29 mouse cellular contexts compared by ENCODE assay signal in the genomic region with DNA sequence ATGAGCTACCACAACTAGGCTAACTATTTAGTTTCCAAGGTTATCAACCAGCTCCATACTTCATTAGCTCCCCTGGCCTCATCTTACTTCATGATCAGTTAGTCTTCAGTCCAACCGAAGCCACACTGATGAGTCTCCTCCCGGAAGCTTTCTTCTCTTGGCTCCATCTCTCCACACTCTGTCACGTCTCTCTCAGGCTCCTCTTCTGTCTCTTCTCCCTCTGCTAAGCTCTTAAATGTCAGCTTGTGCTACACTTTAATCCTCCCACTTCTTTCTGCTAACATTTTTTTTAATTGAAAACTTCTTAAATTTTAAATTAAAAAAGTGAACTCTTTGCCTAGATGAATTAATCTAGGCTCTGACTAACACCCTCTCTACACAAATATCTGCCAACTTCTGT. TPM values are rescaled to one million over a fixed set of nuclear protein-coding genes. Genes with fewer than 3 reads are reported as not detected.
DNase-seq lines count a peak whose midpoint lies in the region; ATAC-seq and TF ChIP-seq lines count a peak whose summit lies in the region.
"Had no signal": no experiment of that assay in that cellular context is flagged by ENCODE, and none has a peak within 500 bp of the region (broad histone marks: within the 10 kb centered on the region; RNA-seq: fewer than 3 reads in every experiment).

No protein-coding gene starts in this region.

- intact Hi-C loops in left cerebral cortex, adult 2 months (cut with DNase I): loop anchor here (1.0 to 2.0 kb wide), 2 partner anchors 31 to 79 kb away; no protein-coding TSS in a partner anchor
- intact Hi-C loops in left cerebral cortex, postnatal 36 days (cut with DNase I): loop anchor here (10.0 kb wide), 1 partner anchor 77 kb away; no protein-coding TSS in a partner anchor

- no peak for DNase-seq in frontal cortex, postnatal 36 days (ENCODE audit: low spot score in 2 of 2)
- DNase-seq in left cerebral cortex, adult 2 months (ENCODE audit: extremely low spot score in 1 of 2, low spot score in 2 of 2): no peak
- no peak for DNase-seq in left cerebral cortex, postnatal 36 days (ENCODE audit: low spot score in 2 of 2)
- peak; percentile 82 for DNase-seq in brain, adult 2 months (ENCODE audit: low read depth, low spot score)
- peak; percentile 79 for DNase-seq in telencephalon, adult 2 months (ENCODE audit: low read depth, low spot score)
- DNase-seq in thymus, adult 2 months: no peak
- DNase-seq: adrenal gland, adult 8-10 months; adrenal gland, postnatal 14 days; adrenal gland, postnatal 36 days; B cell, adult 2 months; cerebellum, adult 11-12 months; cerebellum, adult 2 months; cerebellum, adult 9-10 months; cerebellum, postnatal 10 days; cerebellum, postnatal 25 days; embryo, embryonic 11 days had no signal

- no peak overlapping the region for H3K4me3 ChIP-seq in left cerebral cortex, adult 2 months
- H3K4me3 ChIP-seq in thymus, adult 2 months (ENCODE audit: control insufficient read depth, insufficient read depth, low read length): no peak overlapping the region
- H3K4me3 ChIP-seq: embryonic facial prominence, embryonic 13.5 days; embryonic facial prominence, embryonic 15.5 days; erythroblast, embryonic 14.5 days; forebrain, embryonic 10.5 days; forebrain, embryonic 12.5 days had no signal

- ATAC-seq in frontal cortex, adult (ENCODE audit: low TSS enrichment): peak; percentile 72
- ATAC-seq: activated CD4-positive, CD25-positive, alpha-beta regulatory T cell, adult 4 months; CD4-positive, CD25-positive, alpha-beta regulatory T cell, adult 4 months; forebrain, embryonic 14.5 days; forebrain, embryonic 16.5 days; Patski had no signal

- no peak for TF ChIP-seq POLR2A in thymus, adult 2 months (IDR thresholded peaks at IDR 0.05; ENCODE audit: control insufficient read depth, extremely low read depth, insufficient read depth, low read length, poor library complexity)

- TF ChIP-seq CTCF in left cerebral cortex, adult 2 months (IDR thresholded peaks at IDR 0.05): no peak
- TF ChIP-seq CTCF in thymus, adult 2 months (IDR thresholded peaks at IDR 0.05; ENCODE audit: borderline replicate concordance, control insufficient read depth, extremely low read depth, insufficient read depth, low read length, poor library complexity): no peak

- H3K27ac ChIP-seq in left cerebral cortex, adult 2 months: peak overlapping the region; percentile 74
- H3K27ac ChIP-seq in thymus, adult 2 months (ENCODE audit: control insufficient read depth, insufficient read depth, low read length): no peak overlapping the region
- H3K27ac ChIP-seq: embryonic facial prominence, embryonic 13.5 days; embryonic facial prominence, embryonic 15.5 days; forebrain, embryonic 10.5 days; forebrain, embryonic 12.5 days had no signal

- 93% methylated on average over 3 of the region's 3 CpGs for WGBS in thymus, adult 2 months

- peaks cover 7% of the 10 kb centered on the region for H3K4me1 ChIP-seq in thymus, adult 2 months (replicated peaks; ENCODE audit: control insufficient read depth, insufficient read depth, low read length)
- H3K4me1 ChIP-seq: embryonic facial prominence, embryonic 15.5 days had no signal

- no peaks in the 10 kb centered on the region for H3K27me3 ChIP-seq in thymus, adult 2 months (ENCODE audit: control insufficient read depth, insufficient read depth, low read length)
- H3K27me3 ChIP-seq: CH12.LX; embryonic facial prominence, embryonic 13.5 days; embryonic facial prominence, embryonic 15.5 days; forebrain, embryonic 12.5 days had no signal

- peaks cover 62% of the 10 kb centered on the region for H3K36me3 ChIP-seq in thymus, adult 2 months (ENCODE audit: control insufficient read depth, insufficient read depth, low read length)
- H3K36me3 ChIP-seq: embryonic facial prominence, embryonic 13.5 days; embryonic facial prominence, embryonic 15.5 days; forebrain, embryonic 10.5 days; forebrain, embryonic 12.5 days; G1E had no signal

RNA-seq across cellular contexts. Expression of gene Rasgrp1, which starts 34.8 kb away (rescaled TPM):
- total RNA-seq in left cerebral cortex, adult 2 months (2021): 100 to 1,000 TPM; 311 to 322 TPM
- 100 to 1,000 TPM; 330 to 351 TPM for total RNA-seq in left cerebral cortex, postnatal 36 days (2021)
- 131 and 145 TPM in 2 replicates for polyA plus RNA-seq in thymus, adult 2 months (2012; rRNA removed)
- polyA plus RNA-seq: erythroblast, embryonic 14.5 days; G1E; Patski had no signal

RNA-seq across cellular contexts. Expression of gene Fam98b, which starts 58.4 kb away (rescaled TPM):
- total RNA-seq in left cerebral cortex, adult 2 months (2021): 10 to 100 TPM; 53.6 to 54.5 TPM
- total RNA-seq in left cerebral cortex, postnatal 36 days (2021): 10 to 100 TPM; 45.2 to 52.4 TPM
- 7.2 and 8.0 TPM in 2 replicates for polyA plus RNA-seq in thymus, adult 2 months (2012; rRNA removed)

Comparison
In these comparisons a context has a peak if more than half of its experiments do, and no peak if none do; other contexts are left out.
1. DNase-seq: peak in brain, adult 2 months (single experiment) and telencephalon, adult 2 months (single experiment); none in frontal cortex, postnatal 36 days (0 of 2), left cerebral cortex, adult 2 months (0 of 2), left cerebral cortex, postnatal 36 days (0 of 2) and thymus, adult 2 months (single experiment).